Mouse (Mus musculus): ENCODE results near the gene Ahsg. TPM values are rescaled to one million over a fixed set of nuclear protein-coding genes. Genes with fewer than 3 reads are reported as not detected.

Gene Ahsg
- total and polyA plus RNA-seq, 3 experiments: 8.0 to 15.1 (median 8.6) TPM

GRCm38 (mm10) chr16:22880900-22881299 is 10.2 kb upstream of the Ahsg start:
- no peaks in the 10 kb centered on the region for H3K79me2 ChIP-seq (replicated peaks; ENCODE audit: control insufficient read depth, insufficient read depth, low read length)
- no peaks in the 10 kb centered on the region for H3K36me3 ChIP-seq (ENCODE audit: control insufficient read depth, insufficient read depth, low read length)
- intact Hi-C loops (cut with DNase I): no loop called here
- no peak overlapping the region for H3K9ac ChIP-seq (ENCODE audit: low read depth, low read length)
- no peak for DNase-seq
- H3K4me3 ChIP-seq: no peak overlapping the region
- no peaks in the 10 kb centered on the region for H3K27me3 ChIP-seq (ENCODE audit: control insufficient read depth, insufficient read depth, low read length)
- no peak for TF ChIP-seq CTCF (IDR thresholded peaks at IDR 0.05)
- no peak for TF ChIP-seq POLR2A (IDR thresholded peaks at IDR 0.05; ENCODE audit: insufficient read depth, low read depth, low read length)
- TF ChIP-seq EP300 (IDR thresholded peaks at IDR 0.05; ENCODE audit: insufficient read depth, low read depth, low read length): no peak
- WGBS: 29% methylated on average over 6 of the region's 6 CpGs
- H3K4me1 ChIP-seq (ENCODE audit: control insufficient read depth, insufficient read depth, low read length): peaks cover 5% of the 10 kb centered on the region
- H3K27ac ChIP-seq: no peak overlapping the region

- Histone ChIP-seq H3K4me1 (ENCODE audit: control insufficient read depth, insufficient read depth, low read length) (peaks cover 5% of the 10 kb centered on the region), H3K27me3 (ENCODE audit: control insufficient read depth, insufficient read depth, low read length) (no peaks in the 10 kb centered on the region), H3K4me3 (no peak overlapping the region), H3K79me2 (replicated peaks; ENCODE audit: control insufficient read depth, insufficient read depth, low read length) (no peaks in the 10 kb centered on the region), H3K36me3 (ENCODE audit: control insufficient read depth, insufficient read depth, low read length) (no peaks in the 10 kb centered on the region), H3K9ac (ENCODE audit: low read depth, low read length) (no peak overlapping the region), H3K27ac (no peak overlapping the region)
- no peak for DNase-seq
- WGBS: 34% methylated on average over 4 of the region's 4 CpGs
- intact Hi-C loops (cut with DNase I): no loop called here
- TF ChIP-seq EP300 (IDR thresholded peaks at IDR 0.05; ENCODE audit: insufficient read depth, low read depth, low read length) (no peak), POLR2A (IDR thresholded peaks at IDR 0.05; ENCODE audit: insufficient read depth, low read depth, low read length) (no peak), CTCF (IDR thresholded peaks at IDR 0.05) (no peak)
These were observed 9.6 kb upstream of the Ahsg start for GRCm38 (mm10) chr16:22881487-22881886.

GRCm38 (mm10) chr16:22883441-22883840 is 7.6 kb upstream of the Ahsg start:
- peaks cover 5% of the 10 kb centered on the region for H3K4me1 ChIP-seq (ENCODE audit: control insufficient read depth, insufficient read depth, low read length)
- DNase-seq: no peak
- no peak overlapping the region for H3K27ac ChIP-seq
- no peaks in the 10 kb centered on the region for H3K79me2 ChIP-seq (replicated peaks; ENCODE audit: control insufficient read depth, insufficient read depth, low read length)
- H3K27me3 ChIP-seq (ENCODE audit: control insufficient read depth, insufficient read depth, low read length): no peaks in the 10 kb centered on the region
- intact Hi-C loops (cut with DNase I): no loop called here
- 77% methylated on average over 5 of the region's 5 CpGs for WGBS
- H3K9ac ChIP-seq (ENCODE audit: low read depth, low read length): no peak overlapping the region
- TF ChIP-seq CTCF (IDR thresholded peaks at IDR 0.05) (no peak), POLR2A (IDR thresholded peaks at IDR 0.05; ENCODE audit: insufficient read depth, low read depth, low read length) (no peak), EP300 (IDR thresholded peaks at IDR 0.05; ENCODE audit: insufficient read depth, low read depth, low read length) (no peak)
- no peak overlapping the region for H3K4me3 ChIP-seq
- H3K36me3 ChIP-seq (ENCODE audit: control insufficient read depth, insufficient read depth, low read length): no peaks in the 10 kb centered on the region

GRCm38 (mm10) chr16:22885356-22885755 is 5.7 kb upstream of the Ahsg start:
- H3K27me3 ChIP-seq (ENCODE audit: control insufficient read depth, insufficient read depth, low read length): no peaks in the 10 kb centered on the region
- H3K4me3 ChIP-seq: no peak overlapping the region
- TF ChIP-seq EP300 (IDR thresholded peaks at IDR 0.05; ENCODE audit: insufficient read depth, low read depth, low read length): no peak
- TF ChIP-seq CTCF (IDR thresholded peaks at IDR 0.05): no peak
- no peak for TF ChIP-seq POLR2A (IDR thresholded peaks at IDR 0.05; ENCODE audit: insufficient read depth, low read depth, low read length)
- H3K36me3 ChIP-seq (ENCODE audit: control insufficient read depth, insufficient read depth, low read length): no peaks in the 10 kb centered on the region
- H3K27ac ChIP-seq: no peak overlapping the region
- WGBS: 29% methylated on average over 4 of the region's 4 CpGs
- intact Hi-C loops (cut with DNase I): no loop called here
- no peaks in the 10 kb centered on the region for H3K79me2 ChIP-seq (replicated peaks; ENCODE audit: control insufficient read depth, insufficient read depth, low read length)
- no peak for DNase-seq
- H3K4me1 ChIP-seq (ENCODE audit: control insufficient read depth, insufficient read depth, low read length): peaks cover 1% of the 10 kb centered on the region
- no peak overlapping the region for H3K9ac ChIP-seq (ENCODE audit: low read depth, low read length)

- DNase-seq: no peak
- intact Hi-C loops (cut with DNase I): no loop called here
- TF ChIP-seq EP300 (IDR thresholded peaks at IDR 0.05; ENCODE audit: insufficient read depth, low read depth, low read length) (no peak), CTCF (IDR thresholded peaks at IDR 0.05) (no peak), POLR2A (IDR thresholded peaks at IDR 0.05; ENCODE audit: insufficient read depth, low read depth, low read length) (no peak)
- no peak overlapping the region for H3K27ac ChIP-seq
- no peaks in the 10 kb centered on the region for H3K79me2 ChIP-seq (replicated peaks; ENCODE audit: control insufficient read depth, insufficient read depth, low read length)
- H3K4me3 ChIP-seq: no peak overlapping the region
- H3K4me1 ChIP-seq (ENCODE audit: control insufficient read depth, insufficient read depth, low read length): no peaks in the 10 kb centered on the region; the same call in 1 of the 2 replicates
- H3K27me3 ChIP-seq (ENCODE audit: control insufficient read depth, insufficient read depth, low read length): no peaks in the 10 kb centered on the region
- no peaks in the 10 kb centered on the region for H3K36me3 ChIP-seq (ENCODE audit: control insufficient read depth, insufficient read depth, low read length)
- H3K9ac ChIP-seq (ENCODE audit: low read depth, low read length): no peak overlapping the region
- WGBS: 67% methylated on average over 3 of the region's 3 CpGs
These were observed 4.4 kb upstream of the Ahsg start for GRCm38 (mm10) chr16:22886726-22887125.

- 74% methylated on average over 4 of the region's 4 CpGs for WGBS
- Histone ChIP-seq H3K9ac (ENCODE audit: low read depth, low read length) (no peak overlapping the region), H3K27ac (no peak overlapping the region), H3K4me1 (ENCODE audit: control insufficient read depth, insufficient read depth, low read length) (no peaks in the 10 kb centered on the region), H3K36me3 (ENCODE audit: control insufficient read depth, insufficient read depth, low read length) (no peaks in the 10 kb centered on the region), H3K79me2 (replicated peaks; ENCODE audit: control insufficient read depth, insufficient read depth, low read length) (no peaks in the 10 kb centered on the region), H3K27me3 (ENCODE audit: control insufficient read depth, insufficient read depth, low read length) (no peaks in the 10 kb centered on the region), H3K4me3 (no peak overlapping the region)
- DNase-seq: no peak
- intact Hi-C loops (cut with DNase I): no loop called here
- no peak for TF ChIP-seq CTCF (IDR thresholded peaks at IDR 0.05)
- no peak for TF ChIP-seq EP300 (IDR thresholded peaks at IDR 0.05; ENCODE audit: insufficient read depth, low read depth, low read length)
These were observed 2.2 kb upstream of the Ahsg start for GRCm38 (mm10) chr16:22888835-22889234.
